Mouse (Mus musculus) stomach, embryonic 16.5 days (tissue): ENCODE data around the gene Ifrd2. TPM values are rescaled to one million over a fixed set of nuclear protein-coding genes. Genes with fewer than 3 reads are reported as not detected.

Experiments
- ATAC-seq: fragments of 200-750 bp; cut with Nextera tagmentation; 2 replicates; pipeline ENCODE4 v1.8.0; 2017; ENCODE audit warnings: moderate number of reproducible peaks, moderate TSS enrichment; ENCODE audit not compliant: insufficient read depth, low FRiP score
- H3K27ac ChIP-seq: fragments of 300-500 bp; sonication (generic); 2 replicates; pipeline ENCODE4 v1.5.1; 2014; ENCODE audit warnings: low read length
- H3K27me3 ChIP-seq: fragments of 300-500 bp; sonication (generic); 2 replicates; pipeline ENCODE4 v1.6.1; 2014; ENCODE audit warnings: low read length, control low read depth, mixed read lengths; ENCODE audit not compliant: control insufficient read depth, insufficient read depth
- H3K36me3 ChIP-seq: fragments of 300-500 bp; sonication (generic); 2 replicates; pipeline ENCODE4 v1.6.1; 2014; ENCODE audit warnings: low read length; ENCODE audit not compliant: control insufficient read depth, insufficient read depth
- H3K4me1 ChIP-seq: fragments of 300-500 bp; sonication (generic); 2 replicates; pipeline ENCODE4 v1.6.1; 2014; ENCODE audit warnings: low read length, control low read depth, mixed read lengths; ENCODE audit not compliant: control insufficient read depth, insufficient read depth
- H3K4me2 ChIP-seq: fragments of 300-500 bp; sonication (generic); 2 replicates; pipeline ENCODE4 v1.6.1; 2014; ENCODE audit warnings: low read depth, low read length, mixed read lengths
- H3K4me3 ChIP-seq: fragments of 300-500 bp; sonication (generic); replicated peaks from 2 replicates; pipeline ENCODE4 v1.5.1; 2014; ENCODE audit warnings: mild to moderate bottlenecking, low read length
- H3K9ac ChIP-seq: fragments of 300-500 bp; sonication (generic); 2 replicates; pipeline ENCODE4 v1.6.1; 2014; ENCODE audit warnings: low read length
- H3K9me3 ChIP-seq: fragments of 300-500 bp; sonication (generic); replicated peaks from 2 replicates; pipeline ENCODE4 v1.6.1; 2016; ENCODE audit warnings: low read length, control low read depth; ENCODE audit not compliant: control insufficient read depth
- WGBS: fragments of 180-500 bp; shearing (Covaris S2); extraction: QIAGEN DNeasy Blood & Tissue Kit; methylation state at CpG from one replicate; pipeline ENCODE4 v1.1.7; 2014; 5-methylcytosine and 5-hydroxymethylcytosine counted together
- polyA plus RNA-seq: library from polyadenylated mRNA; unstranded; fragments of >200 nt; fragmentation: Nextera tagmentation; extraction: Ambion mirVana; gene quantifications from 2 replicates; pipeline ENCODE4 v1.2.1, GENCODE M21; 2015

The Ifrd2 gene
- polyA plus RNA-seq, 1 experiment from 2014 or later = 62.0 TPM

GRCm38 (mm10) chr9:107631861-107632260 lies 44.4 kb downstream of the Ifrd2 start:
- H3K4me2 ChIP-seq = 0 out of 2 replicates have a peak overlapping the region, but pooled peaks have one; percentile 99
- no peak for ATAC-seq
- no peaks in the 10 kb centered on the region for H3K36me3 ChIP-seq
- peak overlapping the region; percentile 94 for H3K9ac ChIP-seq
- no peaks in the 10 kb centered on the region for H3K27me3 ChIP-seq
- peak overlapping the region; percentile 38; the same call in 1 of the 2 replicates for H3K27ac ChIP-seq
- no peaks in the 10 kb centered on the region for H3K9me3 ChIP-seq
- H3K4me3 ChIP-seq = no peak overlapping the region
- H3K4me1 ChIP-seq = peaks cover 67% of the 10 kb centered on the region
- WGBS = 90% methylated on average over 8 of the region's 8 CpGs

GRCm38 (mm10) chr9:107632478-107632877 lies 45.0 kb downstream of the Ifrd2 start:
- 57% methylated on average over 6 of the region's 6 CpGs for WGBS
- no peak for ATAC-seq
- H3K27ac ChIP-seq = peak overlapping the region; percentile 93
- H3K27me3 ChIP-seq = no peaks in the 10 kb centered on the region
- H3K4me3 ChIP-seq = peak overlapping the region; percentile 85
- peak overlapping the region; percentile 99 for H3K4me2 ChIP-seq
- peaks cover 64% of the 10 kb centered on the region for H3K4me1 ChIP-seq
- H3K36me3 ChIP-seq = no peaks in the 10 kb centered on the region
- H3K9me3 ChIP-seq = no peaks in the 10 kb centered on the region
- peak overlapping the region; percentile 94 for H3K9ac ChIP-seq

- WGBS = 2% methylated on average over 33 of the region's 33 CpGs
- no peaks in the 10 kb centered on the region for H3K27me3 ChIP-seq
- no peaks in the 10 kb centered on the region for H3K36me3 ChIP-seq
- peak overlapping the region; percentile 85 for H3K4me3 ChIP-seq
- peaks cover 57% of the 10 kb centered on the region for H3K4me1 ChIP-seq
- ATAC-seq = peak; percentile 43
- H3K9ac ChIP-seq = peak overlapping the region; percentile 94
- peak overlapping the region; percentile 99 for H3K4me2 ChIP-seq
- peak overlapping the region; percentile 93 for H3K27ac ChIP-seq
- H3K9me3 ChIP-seq = no peaks in the 10 kb centered on the region
Observed at GRCm38 (mm10) chr9:107633091-107633660, 45.7 kb downstream of the Ifrd2 start.

- Histone ChIP-seq H3K9me3 (no peaks in the 10 kb centered on the region), H3K4me3 (peak overlapping the region; percentile 85), H3K4me2 (peak overlapping the region; percentile 99), H3K4me1 (peaks cover 50% of the 10 kb centered on the region), H3K36me3 (no peaks in the 10 kb centered on the region), H3K27ac (peak overlapping the region; percentile 93), H3K9ac (peak overlapping the region; percentile 94), H3K27me3 (no peaks in the 10 kb centered on the region)
- ATAC-seq = 0 out of 2 replicates have a peak, but pooled peaks have one; percentile 0
- WGBS = under 1% methylated on average over 15 of the region's 15 CpGs
Observed at GRCm38 (mm10) chr9:107633661-107634405, 46.4 kb downstream of the Ifrd2 start.

GRCm38 (mm10) chr9:107634406-107635278 lies 47.2 kb downstream of the Ifrd2 start:
- Histone ChIP-seq H3K27ac (peak overlapping the region; percentile 93), H3K9me3 (no peaks in the 10 kb centered on the region), H3K4me3 (peak overlapping the region; percentile 85), H3K9ac (peak overlapping the region; percentile 94), H3K4me1 (peaks cover 42% of the 10 kb centered on the region), H3K4me2 (peak overlapping the region; percentile 99), H3K27me3 (no peaks in the 10 kb centered on the region), H3K36me3 (no peaks in the 10 kb centered on the region)
- 2% methylated on average over 35 of the region's 35 CpGs for WGBS
- no peak for ATAC-seq

GRCm38 (mm10) chr9:107635279-107636028 lies 48.0 kb downstream of the Ifrd2 start, which contains the start of gene Gnai2:
TSS of gene Gnai2 (minus strand) at chr9:107635367.
- ATAC-seq = peak; percentile 96

GRCm38 (mm10) chr9:107637070-107637469 lies 49.6 kb downstream of the Ifrd2 start:
- Histone ChIP-seq H3K4me1 (peaks cover 18% of the 10 kb centered on the region), H3K9me3 (no peaks in the 10 kb centered on the region), H3K27me3 (no peaks in the 10 kb centered on the region), H3K4me3 (no peak overlapping the region), H3K9ac (no peak overlapping the region), H3K4me2 (no peak overlapping the region), H3K27ac (no peak overlapping the region), H3K36me3 (no peaks in the 10 kb centered on the region)
- no peak for ATAC-seq
- 21% methylated on average over 7 of the region's 7 CpGs for WGBS

More at GRCm38 (mm10) chr9:107635279-107636028, 48.0 kb downstream of the Ifrd2 start, which contains the start of gene Gnai2:
- H3K27ac ChIP-seq = peak within 1 kb of the TSS; percentile 93
- peak within 1 kb of the TSS; percentile 94 for H3K9ac ChIP-seq
- H3K4me3 ChIP-seq = peak within 1 kb of the TSS; percentile 85
- peak within 1 kb of the TSS; percentile 99 for H3K4me2 ChIP-seq
- H3K4me1 ChIP-seq = peaks cover 34% of the 10 kb centered on the region
- no peaks in the 10 kb centered on the region for H3K9me3 ChIP-seq
- no peaks in the 10 kb centered on the region for H3K36me3 ChIP-seq
- no peaks in the 10 kb centered on the region for H3K27me3 ChIP-seq
- 3% methylated on average over 38 of the region's 38 CpGs for WGBS

GRCm38 (mm10) chr9:107640257-107640772 lies 52.9 kb downstream of the Ifrd2 start:
- no peak overlapping the region for H3K4me3 ChIP-seq
- peaks cover 18% of the 10 kb centered on the region for H3K4me1 ChIP-seq
- no peak overlapping the region for H3K27ac ChIP-seq
- no peaks in the 10 kb centered on the region for H3K36me3 ChIP-seq
- 31% methylated on average over 8 of the region's 8 CpGs for WGBS
- no peaks in the 10 kb centered on the region for H3K9me3 ChIP-seq
- no peaks in the 10 kb centered on the region for H3K27me3 ChIP-seq
- H3K9ac ChIP-seq = no peak overlapping the region; the same call in 1 of the 2 replicates
- ATAC-seq = no peak
- no peak overlapping the region for H3K4me2 ChIP-seq
